Mouse (Mus musculus) CH12.LX (cell line): Measurements from ENCODE around the gene Poln. TPM values are rescaled to one million over a fixed set of nuclear protein-coding genes. Genes with fewer than 3 reads are reported as not detected.

Experiments
- DNase-seq: peaks from one replicate; pipeline ENCODE4 v3.0.0-alpha.2; 2013; ENCODE audit errors: extremely low read depth
- H3K27ac ChIP-seq: 2 replicates; pipeline ENCODE4 v1.5.1; 2012; ENCODE audit warnings: low read depth, mild to moderate bottlenecking, control low read depth, moderate library complexity; ENCODE audit not compliant: insufficient read depth
- H3K27me3 ChIP-seq: replicated peaks from 2 replicates; pipeline ENCODE3; 2012; ENCODE audit warnings: inconsistent platforms
- H3K36me3 ChIP-seq, 2 experiments: replicated peaks in 1 of 2; 2 replicates each; pipeline versions ENCODE3 to v1.6.1; 2012; ENCODE audit warnings: inconsistent platforms in 1 of 2, low read length in 1 of 2, mild to moderate bottlenecking in 1 of 2, mixed read lengths in 1 of 2, moderate library complexity in 1 of 2; ENCODE audit not compliant: control insufficient read depth in 1 of 2, insufficient read depth in 1 of 2
- H3K4me1 ChIP-seq, 2 experiments: 2 replicates each; pipeline ENCODE4 v1.6.1; 2012; ENCODE audit warnings: inconsistent platforms in 1 of 2, moderate library complexity in 1 of 2; ENCODE audit not compliant: insufficient read depth in 2 of 2, control insufficient read depth in 1 of 2
- H3K4me2 ChIP-seq: 2 replicates; pipeline ENCODE4 v1.6.1; 2012; ENCODE audit warnings: low read depth, mild to moderate bottlenecking, control low read depth; ENCODE audit not compliant: poor library complexity, insufficient read depth, severe bottlenecking
- H3K4me3 ChIP-seq, 3 experiments: fragments of 150-350 bp in 1 of 3; sonication (generic) in 1 of 3; replicated peaks in 1 of 3; 2 replicates each; pipeline versions ENCODE3 to v1.5.1; 2011 to 2012; ENCODE audit warnings: low read depth in 2 of 3, low read length in 2 of 3, mild to moderate bottlenecking in 2 of 3, moderate library complexity in 2 of 3, control low read depth in 1 of 3, improper control_type of control experiment in 1 of 3, inconsistent platforms in 1 of 3, mixed read lengths in 1 of 3; ENCODE audit not compliant: poor library complexity in 1 of 3
- H3K79me2 ChIP-seq: replicated peaks from 2 replicates; pipeline ENCODE4 v1.6.1; 2012; ENCODE audit warnings: mild to moderate bottlenecking, moderate library complexity; ENCODE audit not compliant: control insufficient read depth, poor library complexity, insufficient read depth, severe bottlenecking; ENCODE audit errors: extremely low read depth
- H3K9ac ChIP-seq: 2 replicates; pipeline ENCODE4 v1.6.1; 2012; ENCODE audit warnings: low read depth, mild to moderate bottlenecking, control low read depth, moderate library complexity; ENCODE audit not compliant: insufficient read depth
- H3K9me3 ChIP-seq: replicated peaks from 2 replicates; pipeline ENCODE3; 2012; ENCODE audit warnings: low read length, inconsistent platforms, mixed read lengths
- BHLHE40 ChIP-seq: IDR thresholded peaks from 2 replicates; pipeline ENCODE4 v1.6.1; 2011; ENCODE audit warnings: mild to moderate bottlenecking, low read depth, low read length, improper control_type of control experiment
- CHD2 ChIP-seq: IDR thresholded peaks from 2 replicates; pipeline ENCODE4 v1.6.1; 2011; ENCODE audit warnings: low read length, improper control_type of control experiment
- CTCF ChIP-seq, 2 experiments: IDR thresholded peaks in 1 of 2; conservative IDR thresholded peaks in 1 of 2; 2 replicates each; pipeline ENCODE4 v1.5.1; 2011 to 2012; ENCODE audit warnings: low read depth in 2 of 2, low read length in 2 of 2, improper control_type of control experiment in 1 of 2, inconsistent platforms in 1 of 2, mild to moderate bottlenecking in 1 of 2, moderate library complexity in 1 of 2
- ELF1 ChIP-seq: IDR thresholded peaks from 2 replicates; pipeline ENCODE4 v1.6.1; 2014; ENCODE audit warnings: low read depth, mild to moderate bottlenecking, inconsistent platforms, low read length, improper control_type of control experiment
- GABPA ChIP-seq: IDR thresholded peaks from 2 replicates; pipeline ENCODE4 v1.6.1; 2012; ENCODE audit warnings: low read depth, low read length, improper control_type of control experiment, inconsistent platforms; ENCODE audit not compliant: insufficient replicate concordance
- HCFC1 ChIP-seq: IDR thresholded peaks from 2 replicates; pipeline ENCODE4 v1.6.1; 2012; ENCODE audit warnings: low read depth, mild to moderate bottlenecking, inconsistent platforms, low read length, improper control_type of control experiment
- IRF4 ChIP-seq: IDR thresholded peaks from 2 replicates; pipeline ENCODE4 v1.6.1; 2014; ENCODE audit warnings: low read depth, mild to moderate bottlenecking, inconsistent platforms, low read length, improper control_type of control experiment
- KAT2A ChIP-seq: IDR thresholded peaks from 2 replicates; pipeline ENCODE4 v1.6.1; 2012; ENCODE audit warnings: low read length, improper control_type of control experiment, inconsistent platforms; ENCODE audit not compliant: insufficient replicate concordance
- POLR2AphosphoS2 ChIP-seq: IDR thresholded peaks from 2 replicates; pipeline ENCODE4 v1.6.1; 2011; ENCODE audit warnings: low read depth, low read length, improper control_type of control experiment
- RAD21 ChIP-seq: IDR thresholded peaks from 2 replicates; pipeline ENCODE4 v1.6.1; 2011; ENCODE audit warnings: low read depth, mild to moderate bottlenecking, low read length, improper control_type of control experiment, moderate library complexity
- RCOR1 ChIP-seq: conservative IDR thresholded peaks from 2 replicates; pipeline ENCODE4 v1.6.1; 2012; ENCODE audit warnings: low read depth, mild to moderate bottlenecking, inconsistent platforms, low read length, improper control_type of control experiment
- TBP ChIP-seq: conservative IDR thresholded peaks from 2 replicates; pipeline ENCODE4 v1.6.1; 2011; ENCODE audit warnings: low read depth, low read length, improper control_type of control experiment
- UBTF ChIP-seq: IDR thresholded peaks from 2 replicates; pipeline ENCODE4 v1.6.1; 2012; ENCODE audit warnings: low read depth, mild to moderate bottlenecking, inconsistent platforms, low read length, improper control_type of control experiment, moderate library complexity
- USF2 ChIP-seq: conservative IDR thresholded peaks from 2 replicates; pipeline ENCODE4 v1.6.1; 2011; ENCODE audit warnings: low read depth, low read length, improper control_type of control experiment
- dilution Hi-C: fragments of 300-500 bp; cut with MboI; formaldehyde crosslinking; loops from 2 replicates; pipeline ENCODE4 v1.14.3; 2020; ENCODE audit warnings: low sequenced_read_pairs; ENCODE audit not compliant: extremely low pct_unique_long_range_greater_than_20kb, extremely low pct_ligation_motif_present
- in situ Hi-C: fragments of 300-500 bp; cut with MboI; formaldehyde crosslinking; loops from 3 replicates; pipeline ENCODE4 v1.14.3; 2019; ENCODE audit warnings: low sequenced_read_pairs, low pct_ligation_motif_present, low pct_unique_long_range_greater_than_20kb, mixed read lengths
- polyA plus RNA-seq: library from polyadenylated mRNA; unstranded; fragments of >175 nt; gene quantifications from 2 replicates; pipeline ENCODE4 v1.2.1, GENCODE M21; 2012; ENCODE audit warnings: low read depth; ENCODE audit not compliant: insufficient read length
- total RNA-seq, 2 experiments: library from RNA; depleted of rRNA; stranded (reverse); fragments of 300-350 nt in 1 of 2; fragments of >200 nt in 1 of 2; gene quantifications; 2 replicates each; pipeline ENCODE4 v1.2.3; 2012 to 2014

The Poln gene
- total and polyA plus RNA-seq, 3 experiments: 0.25 to 0.64 (median 0.39) TPM

DNA sequence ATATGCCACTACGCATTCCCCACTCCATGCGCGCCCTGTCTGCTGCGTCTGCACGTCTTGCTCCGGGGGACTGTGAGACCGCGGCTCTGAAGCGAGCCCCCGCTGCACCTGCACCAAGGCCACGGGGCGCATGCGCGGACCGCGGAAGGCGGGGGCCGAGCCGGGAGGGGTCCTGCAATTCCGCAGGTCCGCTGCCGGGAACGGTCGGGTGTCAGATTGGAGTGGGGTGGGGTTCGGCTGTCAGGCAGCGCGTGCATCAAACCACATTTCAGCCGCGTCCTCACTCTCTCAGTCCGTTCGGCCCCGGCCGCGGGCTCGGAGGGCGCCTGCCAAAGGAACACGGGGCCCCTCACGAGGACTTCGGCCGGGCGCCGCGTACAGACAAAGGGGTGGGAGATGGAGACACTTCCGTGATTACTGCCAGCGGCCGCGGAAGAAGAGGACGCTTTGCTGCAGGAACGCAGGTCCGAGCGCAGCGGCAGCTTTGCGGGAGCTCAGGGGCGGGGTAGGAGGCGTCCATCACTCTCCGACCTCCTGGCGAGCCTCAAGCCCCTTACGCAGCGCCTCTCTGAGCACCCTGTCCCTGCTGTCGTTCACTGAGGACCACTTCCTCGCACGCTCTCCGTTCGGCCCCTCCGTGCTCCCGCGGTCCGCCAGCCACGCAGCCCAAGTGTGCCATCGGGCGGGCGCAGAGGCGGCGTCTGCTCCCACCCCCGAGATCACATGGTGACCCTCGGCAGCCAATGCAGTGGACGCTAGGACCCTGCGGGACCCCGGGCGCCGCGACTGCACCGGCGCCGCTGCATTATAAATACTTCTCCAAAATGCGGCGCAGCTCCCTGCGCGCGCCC, 173.2 kb downstream of the Poln start, which contains the start of gene Nat8l:
Nat8l (plus strand) TSS at position 142 of the 851 bp plus-strand sequence.
- Histone ChIP-seq H3K27ac (no peak within 1 kb of the TSS), H3K9ac (no peak within 1 kb of the TSS), H3K9me3 (peaks cover 22% of the 10 kb centered on the region), H3K36me3 (no peaks in the 10 kb centered on the region), H3K4me1 (no peaks in the 10 kb centered on the region), H3K27me3 (no peaks in the 10 kb centered on the region), H3K79me2 (no peaks in the 10 kb centered on the region), H3K4me3 (no peak within 1 kb of the TSS), H3K4me2 (no peak within 1 kb of the TSS)
- dilution Hi-C loops (no loop called here), in situ Hi-C loops (no loop called here)
- no peak for DNase-seq
- no peak for TF ChIP-seq RCOR1
- TF ChIP-seq RAD21: no peak
- no peak for TF ChIP-seq UBTF
- TF ChIP-seq CHD2: no peak
- TF ChIP-seq USF2: no peak
- no peak for TF ChIP-seq BHLHE40
- no peak for TF ChIP-seq CTCF (conservative IDR thresholded peaks at IDR 0.05 in 1 of 2, IDR thresholded peaks at IDR 0.05 in 1 of 2; ENCODE audit: low read depth in 2 of 2, low read length in 2 of 2)
- no peak for TF ChIP-seq HCFC1
- TF ChIP-seq ELF1: no peak
- TF ChIP-seq IRF4: no peak
- no peak for TF ChIP-seq TBP
- TF ChIP-seq GABPA: no peak
- TF ChIP-seq, all 38 proteins: peak for 0

DNA sequence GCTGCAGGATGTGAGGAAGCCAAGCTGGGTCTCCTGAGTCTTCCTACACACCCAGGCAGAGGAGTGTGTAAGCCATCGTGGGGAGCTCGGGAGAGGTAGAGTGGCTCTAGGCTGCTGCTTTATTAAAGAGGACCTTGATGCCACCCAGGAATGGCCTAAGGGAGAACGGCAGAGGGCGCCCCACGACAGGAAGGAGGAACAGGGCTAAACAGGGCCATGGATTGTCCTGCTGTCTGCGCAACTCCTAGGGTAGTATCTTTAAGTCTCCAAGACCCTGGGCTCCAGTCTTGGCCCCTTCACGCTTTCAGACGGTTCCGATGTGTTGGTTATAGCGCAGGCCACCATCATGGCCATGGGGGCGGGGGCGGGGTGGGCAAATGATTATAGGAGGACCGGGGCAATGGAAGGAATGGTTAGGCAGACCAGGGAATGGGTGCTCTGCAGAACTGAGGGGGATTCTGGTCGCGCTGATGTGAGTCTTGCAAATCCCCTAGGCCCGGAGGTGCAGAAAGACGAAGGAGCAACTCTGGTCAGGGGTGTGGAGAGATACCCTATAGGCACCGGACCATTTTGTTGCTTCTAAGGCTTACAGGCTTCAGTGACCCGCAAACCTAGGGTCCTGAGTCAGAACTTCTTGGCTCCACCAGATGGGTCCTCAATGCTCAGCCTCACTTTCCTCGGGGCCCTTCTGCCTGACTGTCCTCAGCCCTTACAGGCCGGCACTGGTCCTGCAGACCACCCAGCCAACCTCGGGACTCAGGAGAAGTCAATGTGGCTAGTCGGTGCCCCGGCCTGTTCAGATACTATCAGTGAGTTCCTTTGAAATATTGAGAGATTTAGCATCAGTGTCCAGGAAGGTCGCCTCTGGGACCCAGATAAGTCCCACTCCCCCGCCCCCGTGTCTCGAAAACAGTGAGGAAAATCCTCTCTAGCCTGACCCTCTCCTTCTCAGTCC, 174.3 kb downstream of the Poln start:
- no peak overlapping the region for H3K4me3 ChIP-seq
- no peak for TF ChIP-seq KAT2A
- TF ChIP-seq POLR2AphosphoS2: no peak
- TF ChIP-seq GABPA: no peak
- TF ChIP-seq, all 38 proteins: peak for 0
- dilution Hi-C loops (no loop called here), in situ Hi-C loops (no loop called here)
- no peak for DNase-seq
- Histone ChIP-seq H3K36me3 (no peaks in the 10 kb centered on the region), H3K27me3 (no peaks in the 10 kb centered on the region), H3K9ac (no peak overlapping the region), H3K79me2 (no peaks in the 10 kb centered on the region), H3K4me2 (no peak overlapping the region), H3K27ac (no peak overlapping the region), H3K4me1 (no peaks in the 10 kb centered on the region), H3K9me3 (peaks cover 22% of the 10 kb centered on the region)
